Mouse (Mus musculus) spleen, postnatal 10 days (tissue): ENCODE data around the gene P2ry6.
A peak's percentile ranks its signal among the peaks of the same experiment; 100 is the strongest.

Source experiments
- DNase-seq, 2 experiments: peaks; one replicate each; pipeline ENCODE4 v3.0.0; 2021 to 2022; ENCODE audit warnings: low spot score in 2 of 2

The P2ry6 gene

DNA sequence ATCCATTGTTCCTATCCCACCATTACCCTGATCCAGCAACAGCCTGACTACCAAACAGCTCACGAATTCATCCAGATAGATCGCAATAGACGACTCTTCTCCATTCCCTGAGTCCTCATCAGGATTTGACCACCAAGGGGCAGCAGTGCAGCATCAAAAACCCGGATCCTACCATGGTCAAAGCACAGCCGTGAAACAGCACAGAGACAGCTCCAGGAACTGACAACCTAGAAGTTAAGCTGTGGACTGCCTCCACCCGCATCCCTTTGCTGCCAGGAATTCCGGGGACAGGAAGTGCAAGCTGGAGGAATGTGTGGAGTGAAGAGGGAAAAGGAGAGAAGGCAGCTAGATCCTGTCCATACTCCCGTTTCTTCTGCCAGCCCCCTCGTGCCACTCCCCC, 13.6 kb upstream of the P2ry6 start:
- DNase-seq = peak in 1 of 2 experiments; percentile 67

DNA sequence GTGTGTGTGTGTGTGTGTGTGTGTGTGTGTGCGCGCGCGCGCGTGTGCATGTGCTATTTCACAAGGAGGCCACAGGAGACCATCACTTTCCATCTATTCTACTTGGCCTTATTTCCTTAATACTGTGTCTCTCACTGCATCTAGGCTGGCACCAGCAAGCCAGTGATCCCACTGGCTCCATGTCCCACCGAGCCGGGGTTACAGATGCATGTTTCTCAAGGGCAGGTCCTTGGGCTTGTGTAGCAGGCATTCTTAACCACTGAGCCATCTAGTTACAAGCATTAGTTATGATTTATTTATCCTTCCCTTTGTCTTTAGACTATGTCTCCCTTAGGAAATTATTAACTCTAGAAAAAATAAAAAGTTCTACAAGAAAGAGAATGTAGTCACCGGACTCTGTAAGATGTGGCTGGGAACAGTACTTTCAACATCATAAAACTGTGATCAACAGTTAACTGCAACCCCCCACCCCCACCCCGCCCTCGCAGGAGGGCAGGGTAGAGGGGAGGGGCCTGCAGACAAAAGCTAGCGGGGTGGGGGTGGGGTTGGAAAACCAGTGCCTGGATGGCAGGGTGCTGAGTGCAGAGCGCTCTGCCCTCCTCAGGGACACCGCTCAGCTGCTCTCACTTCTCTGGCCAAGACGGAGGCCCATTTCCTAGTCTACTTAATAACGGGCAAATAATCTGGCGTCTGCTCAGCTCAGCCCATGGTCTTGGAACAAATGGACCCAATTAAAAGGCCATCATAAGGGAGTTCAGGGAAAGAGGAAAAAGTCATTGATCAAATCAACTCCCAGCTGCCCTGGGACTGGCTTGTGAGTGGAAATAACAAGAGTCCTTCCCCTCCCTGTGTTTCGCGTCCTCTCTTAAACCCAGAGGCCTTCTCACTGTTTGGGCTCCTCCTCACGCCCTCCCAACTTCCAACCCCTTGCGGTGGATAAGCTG, 10.3 kb upstream of the P2ry6 start:
- DNase-seq = no peak

DNA sequence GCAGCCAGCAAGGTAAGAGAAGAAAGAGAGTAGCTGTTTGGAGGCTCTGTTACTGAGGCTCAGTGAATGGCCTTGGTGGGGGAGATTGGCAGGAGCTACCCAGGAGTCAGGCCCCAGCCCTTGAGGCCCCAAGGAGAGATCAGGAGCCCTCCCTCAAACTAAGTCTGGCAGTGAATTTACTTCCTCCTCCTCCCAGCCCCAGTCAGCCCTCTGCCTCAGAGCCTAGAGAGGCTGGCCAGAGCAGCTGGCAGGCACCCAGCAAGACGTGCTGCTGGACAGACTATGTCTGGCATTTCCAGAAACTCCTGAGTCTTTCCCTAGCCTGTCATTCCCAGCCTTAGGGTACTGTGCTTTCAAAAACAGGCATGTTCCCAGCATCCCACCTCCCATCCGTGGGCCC, 4.7 kb upstream of the P2ry6 start:
- DNase-seq = no peak

DNA sequence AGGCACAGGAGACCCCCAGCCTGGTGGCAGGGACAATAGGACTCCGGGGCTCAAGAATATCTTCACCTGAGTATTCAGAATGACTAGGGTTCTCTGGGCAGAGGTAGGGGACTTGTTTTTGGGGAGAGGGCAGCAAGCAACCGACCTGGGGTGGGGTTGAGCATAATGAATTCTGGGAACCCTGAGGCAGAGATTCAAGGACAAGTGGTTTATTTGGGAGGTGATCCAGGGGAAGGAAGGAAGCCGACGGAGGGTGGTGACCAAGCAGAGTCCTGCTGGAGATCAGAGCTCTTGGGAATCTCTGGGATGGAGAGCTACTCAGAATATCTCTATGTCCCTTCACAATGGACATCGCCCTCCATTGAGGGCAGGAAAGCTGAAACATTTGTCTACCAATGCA, 3.7 kb upstream of the P2ry6 start:
- no peak for DNase-seq

DNA sequence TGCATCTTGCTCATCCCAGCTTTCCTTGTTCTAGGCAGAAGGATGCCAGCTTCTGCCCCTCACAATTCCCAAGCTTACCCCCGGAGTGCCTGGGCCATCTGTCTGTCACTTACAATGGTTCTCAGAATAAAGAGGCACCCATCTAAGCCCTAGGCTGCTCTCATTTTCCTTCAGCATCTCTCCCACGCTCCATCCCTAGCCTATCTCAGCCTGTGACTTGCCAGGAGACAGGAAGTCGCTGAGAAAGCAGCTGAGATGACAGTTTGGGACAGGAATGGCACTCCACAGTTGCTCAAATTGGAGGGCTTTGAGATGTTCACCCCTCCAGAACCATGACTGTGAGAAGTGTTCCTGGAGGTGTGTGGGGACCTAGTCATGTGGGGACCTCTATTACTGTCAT, 1.6 kb downstream of the P2ry6 start:
- DNase-seq = no peak

DNA sequence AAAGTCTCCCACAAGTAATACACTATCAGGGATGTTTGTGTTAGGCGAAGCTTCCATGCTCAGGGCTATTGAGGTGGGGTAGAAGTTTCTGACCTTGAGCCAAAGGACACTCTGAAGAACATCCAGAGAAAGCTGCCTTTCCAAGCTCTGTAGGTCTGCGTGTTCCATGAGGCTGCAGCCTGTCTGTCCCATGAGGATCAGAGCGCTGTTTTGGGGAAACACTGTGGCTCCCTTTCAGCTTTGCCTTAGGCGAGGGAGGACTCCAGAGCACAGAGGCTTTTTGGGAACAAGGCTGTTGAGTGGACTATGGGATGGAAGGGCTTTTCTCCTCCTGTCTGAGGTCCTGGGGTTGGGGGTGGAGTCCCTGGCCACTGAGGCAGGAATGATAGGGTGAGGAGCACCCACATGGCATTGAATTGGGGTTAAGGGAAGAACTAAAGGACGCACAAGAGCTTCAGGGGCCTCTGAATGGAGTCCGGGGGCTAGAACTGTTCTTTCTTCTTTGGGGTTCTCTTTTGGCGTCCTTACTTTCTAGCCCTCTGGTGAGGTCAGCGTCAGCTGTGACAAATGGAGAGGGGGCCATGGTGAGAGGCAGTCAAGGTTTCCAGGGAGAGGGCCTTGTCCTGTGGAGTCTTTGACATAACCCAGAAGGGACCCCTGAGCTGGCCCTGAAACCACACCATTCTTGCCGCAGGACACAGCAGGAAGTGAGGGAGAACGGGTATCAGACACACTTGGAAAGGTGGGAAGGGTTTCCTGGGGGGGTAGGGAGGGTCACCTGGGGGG, 5.4 kb downstream of the P2ry6 start:
- no peak for DNase-seq

DNA sequence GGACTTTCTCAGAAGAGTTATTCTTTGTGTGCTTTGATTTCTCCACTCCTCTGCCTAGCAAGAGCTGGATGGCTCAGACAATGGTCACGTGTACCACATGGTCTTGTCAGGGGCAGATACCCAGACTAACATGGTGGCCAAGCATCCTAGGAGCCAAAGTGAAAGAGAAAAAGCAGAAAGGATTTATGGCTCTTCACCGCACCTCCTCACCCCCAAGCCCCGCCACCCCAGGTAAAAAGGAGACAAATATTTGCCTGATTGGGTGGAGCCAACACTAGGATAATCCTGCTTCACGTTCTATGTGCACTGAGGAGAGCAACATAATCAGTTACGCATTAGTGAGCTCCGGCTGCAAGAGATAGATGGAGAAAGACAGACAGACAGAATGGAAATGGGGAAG, 6.1 kb downstream of the P2ry6 start:
- no peak for DNase-seq

DNA sequence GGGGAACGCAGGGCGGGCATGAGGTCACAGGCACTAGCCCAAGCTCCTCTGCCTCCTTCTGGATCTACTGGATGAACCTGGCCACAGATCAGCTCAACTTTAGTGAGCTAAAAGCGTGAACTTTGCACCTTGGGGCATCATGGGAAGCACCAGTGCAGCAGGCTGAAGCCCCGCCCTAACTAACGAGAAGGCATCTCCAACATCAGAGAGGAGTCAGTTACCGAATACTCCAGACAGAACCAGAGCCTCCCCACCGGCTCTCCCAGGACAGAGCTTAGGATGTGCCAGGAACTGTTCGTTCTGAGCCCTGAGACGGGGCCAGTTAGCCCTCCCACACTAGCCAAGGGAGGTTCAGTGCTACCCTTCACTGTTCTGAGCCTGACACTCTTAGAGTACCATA, 6.6 kb downstream of the P2ry6 start:
- no peak for DNase-seq

DNA sequence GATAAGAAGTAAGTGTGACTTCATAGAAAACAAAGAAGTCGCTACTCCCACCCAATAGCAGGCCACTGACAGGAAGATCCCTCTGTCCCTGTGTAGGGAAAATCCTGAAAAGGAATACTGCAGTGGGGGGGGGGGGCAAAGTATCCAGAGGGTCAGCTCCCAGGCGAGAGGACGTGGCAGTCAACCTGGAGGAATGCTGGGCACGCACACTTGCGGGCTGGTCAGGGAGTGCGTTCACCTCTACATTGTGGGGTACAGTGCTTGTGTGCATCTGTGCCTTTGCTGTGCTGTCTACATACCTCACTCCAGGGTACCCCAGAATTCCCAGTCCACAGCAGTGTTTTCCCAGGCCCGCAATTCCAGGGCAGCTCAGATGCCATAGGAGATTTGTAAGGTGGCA, 8.4 kb downstream of the P2ry6 start:
- no peak for DNase-seq

DNA sequence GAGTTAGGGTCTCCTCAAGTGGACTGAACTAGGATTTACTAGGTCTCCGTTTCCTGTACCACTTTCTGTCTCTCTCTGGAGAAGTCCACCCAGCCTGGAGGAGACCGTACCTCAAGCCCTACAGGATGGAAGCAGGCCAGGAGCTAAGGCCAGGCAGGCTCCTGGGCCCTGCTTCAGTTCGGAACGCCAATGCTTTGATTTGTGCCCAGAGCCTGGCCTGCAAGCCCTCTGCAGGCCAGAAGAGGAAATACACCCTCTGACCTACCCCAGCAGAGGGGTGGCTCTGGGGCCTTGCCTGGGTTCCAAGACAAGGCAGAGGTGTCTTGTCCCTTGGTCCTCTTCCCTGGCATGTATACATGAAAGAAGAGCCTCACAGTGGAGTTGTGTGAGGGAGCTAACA, 9.4 kb downstream of the P2ry6 start:
- no peak for DNase-seq

DNA sequence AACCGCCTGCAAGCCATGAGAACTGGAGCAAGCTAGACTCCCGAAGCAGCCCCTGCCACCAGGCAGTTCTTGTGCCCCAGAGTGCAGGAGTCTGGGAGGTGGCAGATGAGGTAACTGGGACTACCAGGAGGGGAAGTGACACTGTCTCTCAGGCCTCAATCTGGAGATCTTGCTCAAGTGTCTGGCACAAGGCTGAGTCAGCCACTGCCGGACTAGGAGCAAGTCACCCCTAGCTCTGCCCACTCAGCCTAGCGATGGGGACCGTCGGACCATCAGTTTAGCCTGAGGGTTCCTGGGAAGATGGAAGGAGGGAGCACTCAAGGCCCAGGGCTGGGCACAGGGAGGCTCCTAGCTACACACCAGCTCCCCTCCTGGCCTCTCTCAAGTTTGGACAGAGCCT, 10.2 kb downstream of the P2ry6 start:
- DNase-seq = no peak

DNA sequence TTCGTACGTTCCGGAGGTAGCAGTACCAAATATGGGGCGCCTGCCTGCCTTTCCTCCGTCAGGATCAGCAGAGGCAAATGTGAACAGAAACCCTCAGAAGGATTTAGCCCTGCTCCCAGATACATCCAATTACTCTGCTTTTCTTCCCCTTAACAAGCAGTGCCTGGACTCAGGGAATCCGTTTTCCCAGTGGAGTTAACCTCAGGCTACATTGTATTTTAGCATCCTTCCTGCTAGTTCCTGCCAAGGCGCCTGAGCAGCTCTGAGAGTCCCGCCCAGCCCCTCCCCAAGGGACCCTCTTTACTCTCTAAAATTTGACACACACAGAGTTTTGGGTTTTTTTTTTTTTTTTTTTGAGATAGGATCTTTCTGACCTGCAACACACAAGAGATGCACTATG, 11.1 kb downstream of the P2ry6 start:
- DNase-seq = no peak

DNA sequence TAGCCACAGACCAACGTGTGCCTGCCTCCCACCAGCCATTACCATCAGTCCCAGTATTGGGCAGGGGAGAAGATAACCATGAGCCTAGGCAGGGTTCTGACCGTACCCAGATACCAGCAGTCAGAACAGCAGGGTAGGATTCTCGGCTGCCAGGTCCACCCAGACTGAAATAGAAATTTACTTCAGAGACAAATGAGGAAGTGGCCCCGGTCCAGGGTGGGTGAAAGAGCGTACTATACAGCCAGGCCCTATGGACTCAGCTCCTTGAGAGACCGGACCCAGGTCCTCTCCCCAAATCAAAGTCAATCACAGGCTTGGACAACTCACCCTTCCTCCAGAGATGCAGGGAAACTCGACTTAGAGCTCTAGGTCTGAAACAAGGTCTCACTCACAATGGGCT, 13.3 kb downstream of the P2ry6 start:
- DNase-seq = no peak

DNA sequence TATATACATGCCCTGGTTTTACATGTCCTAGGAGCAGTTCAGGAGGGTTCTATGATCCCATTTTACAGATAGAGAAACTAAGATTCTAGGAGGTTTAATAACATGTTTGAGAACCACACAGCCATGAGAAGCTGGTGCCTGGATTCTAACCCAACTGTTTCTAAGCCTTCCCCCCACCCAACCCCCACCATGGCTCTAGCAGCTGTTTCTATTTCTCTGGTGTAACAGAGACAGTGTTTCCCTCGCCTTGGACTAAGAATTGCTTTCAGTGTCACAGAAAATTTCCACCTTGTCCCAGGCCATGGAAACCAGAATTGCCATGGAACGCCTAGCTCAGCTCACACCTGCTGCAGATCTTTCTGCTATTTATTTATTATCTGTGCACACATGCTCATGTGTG, 14.0 kb downstream of the P2ry6 start:
- DNase-seq = no peak

DNA sequence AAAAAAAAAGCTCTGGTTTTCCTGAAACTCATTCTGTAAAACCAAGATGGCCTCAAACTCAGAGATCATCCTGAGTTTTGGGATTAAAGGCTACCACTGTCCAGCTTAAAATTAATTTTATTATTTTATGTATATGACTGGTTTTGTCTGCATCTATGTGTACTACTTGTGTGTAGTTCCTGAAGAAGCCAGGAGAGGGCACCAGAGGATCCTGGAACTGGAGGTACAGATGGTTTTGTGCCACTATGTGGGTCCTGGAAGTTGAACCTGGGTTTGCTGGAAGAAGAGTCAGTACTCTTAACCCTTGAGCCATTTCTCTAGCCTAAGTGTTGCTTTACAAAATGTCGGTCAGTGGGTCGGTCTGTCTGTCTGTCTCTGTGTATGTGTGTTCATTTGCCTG, 16.0 kb downstream of the P2ry6 start:
- peak in 1 of 2 experiments; percentile 59 for DNase-seq

DNA sequence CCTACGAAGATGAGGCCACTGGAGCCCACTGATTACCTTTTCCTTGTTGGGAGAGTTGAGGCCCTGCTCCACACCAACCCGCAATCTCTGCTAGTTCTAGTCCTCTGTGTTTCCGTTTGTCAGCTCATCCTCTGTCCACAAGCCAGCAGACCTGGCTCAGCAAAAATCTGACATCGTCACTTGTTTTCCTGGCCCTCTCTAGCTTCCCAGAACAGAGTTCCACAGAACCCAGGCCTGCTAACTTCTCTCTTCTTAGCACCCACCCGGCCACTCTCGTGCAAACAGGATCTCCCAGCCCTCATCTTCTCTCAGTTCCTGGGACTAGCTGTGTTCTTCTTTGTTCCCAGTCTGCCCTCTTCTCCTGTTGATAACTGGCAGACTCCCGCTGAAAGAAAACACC, 21.8 kb downstream of the P2ry6 start:
- no peak for DNase-seq

DNA sequence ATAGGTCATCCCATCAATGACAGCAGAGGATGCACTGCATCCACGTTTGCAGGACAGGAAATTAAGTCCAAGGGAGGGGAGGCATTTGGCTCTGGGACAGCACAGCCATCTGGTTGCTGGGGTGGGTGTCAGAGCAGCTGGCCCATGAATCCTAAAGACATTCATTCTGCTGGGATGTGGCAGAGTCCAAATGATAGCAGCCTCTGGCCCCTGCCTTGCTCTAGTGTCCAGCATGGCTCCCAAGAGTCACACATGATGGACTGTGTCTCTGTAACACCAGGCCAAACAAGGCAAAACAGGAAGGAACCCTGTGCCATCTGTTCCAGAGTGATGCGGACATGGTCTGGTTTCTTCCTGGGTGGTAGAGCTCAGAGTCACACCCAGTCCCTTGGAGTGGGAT, 22.5 kb downstream of the P2ry6 start:
- no peak for DNase-seq

DNA sequence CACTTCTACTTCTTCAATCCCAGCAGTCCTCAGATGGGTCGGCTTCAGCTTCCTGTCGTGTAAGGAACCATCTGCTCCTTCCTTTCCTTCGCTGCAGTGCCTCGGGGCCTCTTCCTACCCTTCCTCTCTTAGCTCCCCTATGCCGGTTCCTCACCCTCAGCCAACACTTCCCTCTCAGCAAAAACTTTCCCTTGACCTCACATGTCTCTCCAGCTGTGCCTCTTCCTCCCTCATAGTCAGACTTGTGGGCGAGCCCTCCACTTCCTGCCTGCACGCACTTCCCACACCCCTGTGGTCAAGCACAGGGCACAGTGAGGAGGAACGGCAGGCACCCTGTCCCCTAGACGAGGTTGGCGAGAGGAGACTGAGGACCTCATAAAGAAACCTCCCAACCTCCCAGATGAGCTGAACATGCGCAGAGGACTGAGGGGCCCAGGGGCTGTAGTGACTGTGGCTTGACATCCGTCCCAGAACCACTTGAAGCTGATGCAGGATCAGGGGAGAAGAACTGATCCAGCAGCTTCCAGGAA, 23.9 kb downstream of the P2ry6 start:
- peak in 1 of 2 experiments; percentile 40 for DNase-seq

DNA sequence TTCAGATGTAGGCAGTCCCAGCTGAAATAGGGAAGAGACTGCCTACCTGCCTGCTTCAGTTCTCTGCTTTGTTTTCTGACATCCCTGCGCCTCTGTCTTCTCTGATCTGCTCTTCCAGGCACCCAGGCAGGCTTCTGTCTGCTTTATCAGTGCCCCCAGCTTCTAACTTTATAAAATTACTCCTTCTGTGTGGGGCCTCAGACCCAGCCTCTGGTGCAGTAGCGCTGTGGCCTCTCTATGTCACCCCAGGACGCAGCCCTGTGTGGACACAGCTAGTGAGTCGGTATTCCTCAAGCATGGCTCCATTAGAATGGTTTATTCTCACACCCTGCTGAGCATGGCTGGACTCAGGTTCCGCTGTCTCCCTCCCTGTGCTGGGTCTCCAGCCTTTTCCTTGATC, 24.4 kb downstream of the P2ry6 start:
- no peak for DNase-seq

DNA sequence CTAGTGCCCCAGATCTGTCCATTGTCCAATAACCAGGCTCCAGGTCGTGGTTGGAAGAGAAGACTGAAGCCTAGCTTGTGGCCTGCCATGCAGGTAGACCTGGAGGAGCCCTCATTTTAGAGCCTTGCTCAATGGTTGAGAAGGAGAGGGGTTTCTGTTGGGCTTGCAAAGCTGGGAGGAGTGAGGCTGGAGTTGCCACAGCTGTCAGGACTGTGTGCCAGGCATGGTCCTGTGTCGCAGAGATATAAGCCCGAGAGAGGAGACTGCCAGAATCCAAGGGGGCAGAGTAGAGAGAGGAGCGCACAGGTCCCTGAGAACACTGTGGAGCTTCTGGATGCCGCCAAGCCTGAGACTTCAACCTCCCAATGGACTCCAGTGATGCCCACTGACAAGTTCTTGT, 29.7 kb downstream of the P2ry6 start:
- no peak for DNase-seq

DNA sequence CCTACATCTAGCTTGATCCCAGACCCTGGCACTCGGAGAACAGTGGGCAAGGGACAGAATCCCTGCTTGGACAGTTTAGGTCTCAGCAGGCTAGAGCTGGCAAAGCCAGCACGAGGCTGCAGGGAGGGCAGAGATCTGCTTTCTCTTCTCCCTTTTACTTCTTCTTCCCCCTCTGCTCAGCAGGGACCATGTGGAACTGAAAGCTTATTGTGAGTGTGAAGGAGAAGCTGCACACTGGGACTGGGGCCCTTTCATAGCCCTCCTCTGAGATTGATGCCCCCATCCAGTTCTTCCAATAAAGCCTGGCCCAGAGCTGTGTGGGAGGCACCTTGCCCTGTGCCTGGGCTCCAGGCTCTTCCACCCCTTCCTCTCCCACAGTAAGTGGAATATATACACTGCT, 30.1 kb downstream of the P2ry6 start:
- DNase-seq = no peak

DNA sequence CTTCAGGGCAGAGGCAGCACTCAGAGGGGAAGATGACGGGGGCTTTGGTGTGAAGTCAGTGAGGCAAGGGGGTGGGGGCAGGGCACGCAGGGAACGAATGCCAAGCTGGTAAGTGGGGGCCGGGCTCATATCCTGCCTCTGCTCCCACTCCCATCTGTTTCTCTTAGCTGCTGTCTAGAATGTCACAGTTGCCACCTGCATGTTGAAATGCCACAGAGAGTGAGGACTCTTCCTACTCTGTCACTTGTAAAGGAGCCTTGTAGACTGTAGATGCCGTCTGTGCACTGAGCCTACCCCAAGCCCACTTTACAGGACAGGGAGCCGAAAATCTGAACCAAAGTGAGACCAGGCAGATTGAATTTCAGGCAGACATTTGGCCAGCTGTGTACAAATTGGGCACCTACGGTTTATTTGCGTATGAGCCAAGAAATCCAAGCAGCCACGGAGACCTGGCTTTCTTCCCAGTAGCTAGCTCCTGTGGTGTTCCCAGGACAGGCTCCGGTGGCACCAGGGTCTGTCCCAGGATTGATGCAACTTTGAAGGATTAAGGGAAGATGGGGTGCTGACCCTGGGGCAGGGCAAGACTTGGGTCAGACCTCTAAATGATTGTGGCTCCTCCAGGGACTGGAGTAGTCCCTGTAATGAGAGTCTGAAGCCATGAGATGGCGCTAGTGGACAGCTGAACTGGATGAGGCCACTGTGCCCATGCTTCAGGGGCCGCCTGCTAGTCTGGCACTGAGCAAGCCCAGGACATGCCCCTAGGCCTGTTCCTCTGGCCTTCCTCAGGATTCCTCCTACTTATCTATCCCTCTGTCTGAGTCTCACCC, 31.4 kb downstream of the P2ry6 start:
- peak in 1 of 2 experiments; percentile 58 for DNase-seq
